Mouse (Mus musculus): ENCODE data around the gene Cd276.

Gene Cd276

GRCm38 (mm10) chr9:58510452-58510851 is 44.8 kb downstream of the Cd276 start:
- DNase-seq (ENCODE audit: low read depth), result no peak

GRCm38 (mm10) chr9:58507216-58508005 is 47.8 kb downstream of the Cd276 start:
- peak; percentile 56 for DNase-seq (ENCODE audit: low read depth)

DNA sequence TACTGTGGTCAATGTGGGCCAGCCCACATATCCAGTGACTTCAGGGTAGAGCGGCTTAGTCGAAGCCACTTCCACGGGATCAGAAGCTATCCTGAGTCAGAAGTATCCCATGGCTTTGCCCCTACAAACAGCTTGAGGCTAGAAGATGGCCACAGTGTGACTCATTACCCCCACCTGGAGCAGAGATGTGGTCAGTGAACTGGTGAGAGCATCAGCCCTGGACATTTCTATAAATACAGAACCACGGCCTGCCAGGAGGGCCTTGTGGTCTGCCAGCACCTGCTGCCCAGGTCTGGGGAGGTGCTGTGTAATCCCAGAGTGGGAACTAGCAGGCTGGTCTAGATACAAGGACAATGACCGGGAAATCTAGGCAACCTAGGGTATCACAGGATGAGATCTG is 54.3 kb downstream of the Cd276 start:
- DNase-seq (ENCODE audit: low read depth), result no peak

GRCm38 (mm10) chr9:58497942-58498341 is 57.3 kb downstream of the Cd276 start:
- no peak for DNase-seq (ENCODE audit: low read depth)

- no peak for DNase-seq (ENCODE audit: low read depth)
Measured at GRCm38 (mm10) chr9:58496470-58497182, 58.6 kb downstream of the Cd276 start.

DNA sequence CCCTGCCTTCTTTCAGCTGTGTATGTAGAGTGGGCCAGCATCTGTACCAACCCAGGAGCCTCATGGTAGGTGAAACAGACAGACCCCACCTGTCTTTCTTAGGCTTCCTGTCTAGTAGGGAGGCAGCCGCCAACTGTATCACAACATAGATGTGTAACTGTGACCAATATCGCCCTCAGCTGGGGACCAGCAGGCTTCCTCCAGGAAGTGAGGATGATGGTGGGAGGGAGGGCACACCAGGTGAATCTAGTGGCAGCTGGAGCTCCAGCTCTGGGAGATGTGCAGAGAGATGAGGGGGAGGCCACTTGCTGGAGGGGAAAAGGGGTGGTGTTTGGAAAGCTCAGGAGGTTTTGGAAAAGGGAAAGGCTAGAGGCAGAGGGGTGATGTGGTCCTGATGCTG is 60.2 kb downstream of the Cd276 start:
- no peak for DNase-seq (ENCODE audit: low read depth)

GRCm38 (mm10) chr9:58490391-58490790 is 64.8 kb downstream of the Cd276 start:
- no peak for DNase-seq (ENCODE audit: low read depth)

DNA sequence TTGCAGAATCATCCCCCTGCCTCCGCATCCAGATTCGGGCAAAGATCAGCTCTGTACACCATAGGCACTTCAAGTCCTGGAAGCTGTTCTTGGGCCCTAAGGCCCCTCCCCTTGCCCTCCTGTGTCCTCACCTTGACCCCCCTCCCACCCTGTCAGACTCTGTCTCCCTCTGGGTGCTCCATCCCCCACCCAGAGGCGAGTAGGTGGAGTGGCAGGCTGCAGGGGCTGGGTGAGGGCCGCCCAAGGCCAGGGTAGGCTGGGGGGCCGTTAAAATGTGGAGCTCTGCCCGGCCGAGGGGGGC is 65.4 kb downstream of the Cd276 start:
- DNase-seq (ENCODE audit: low read depth), result no peak

GRCm38 (mm10) chr9:58489133-58489864 is 65.9 kb downstream of the Cd276 start:
- DNase-seq (ENCODE audit: low read depth), result no peak

DNA sequence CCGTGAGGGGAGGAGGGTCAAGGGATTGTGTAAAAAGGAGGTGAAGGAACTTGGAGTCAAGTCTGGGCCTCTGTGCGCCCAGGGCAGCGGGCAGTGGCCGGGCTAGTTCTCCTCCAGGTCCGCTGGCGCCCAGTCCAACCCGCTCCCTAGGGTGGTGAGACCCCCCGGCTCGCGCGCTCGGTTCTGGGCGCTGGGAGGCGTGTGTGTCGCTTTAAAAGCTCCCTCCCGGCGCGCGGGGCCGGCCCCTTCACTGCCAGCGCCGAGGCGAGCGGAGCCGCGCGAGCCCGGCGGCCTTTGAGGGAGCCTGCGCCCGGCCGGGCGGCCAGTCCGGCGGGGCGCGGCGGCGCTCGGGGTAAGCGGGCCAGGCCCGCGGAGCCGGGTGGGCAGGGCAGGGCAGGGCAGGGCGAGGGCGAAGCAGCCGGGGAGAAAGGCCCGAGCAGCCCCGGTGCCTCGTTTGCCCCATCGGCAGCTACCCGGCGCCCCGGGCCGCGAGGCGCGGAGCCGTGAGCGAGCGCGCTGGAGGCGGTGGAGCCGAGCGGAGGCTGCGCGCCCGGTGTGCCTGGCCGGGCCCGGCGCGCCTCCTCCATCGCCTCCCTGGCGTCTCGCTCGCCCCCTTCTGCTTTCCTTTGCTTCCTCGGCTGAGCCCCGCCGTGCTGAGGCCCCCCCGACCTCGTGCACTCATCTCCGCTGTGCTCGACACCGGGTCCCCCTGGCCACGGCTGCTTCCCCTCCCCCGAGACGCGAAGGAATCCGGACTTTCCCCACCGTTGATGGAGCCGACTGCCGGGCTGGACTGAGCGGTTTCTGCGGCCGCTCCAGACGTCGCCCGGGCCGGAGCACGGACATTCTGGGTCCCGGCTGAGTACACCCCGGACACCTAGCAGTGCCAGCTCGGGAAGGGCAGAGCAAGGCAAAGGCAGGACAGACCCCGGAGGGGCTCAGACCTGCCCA is 67.1 kb downstream of the Cd276 start, which contains the start of gene Insyn1:
Gene Insyn1, plus strand, starts transcription at position 753 of the 951 bp plus-strand sequence.
- DNase-seq (ENCODE audit: low read depth), result no peak

- DNase-seq (ENCODE audit: low read depth), result no peak
Measured at GRCm38 (mm10) chr9:58487076-58487475, 68.2 kb downstream of the Cd276 start.

Data from naive thymus-derived CD4-positive, alpha-beta T cell, adult 2 months (primary cell).